Mouse (Mus musculus) lung, postnatal 10 days (tissue): ENCODE measurements around the gene Lpar3.
A peak's percentile ranks its signal among the peaks of the same experiment; 100 is the strongest.

Experiments
- DNase-seq: peaks from one replicate; pipeline ENCODE4 v3.0.0; 2021

The Lpar3 gene

GRCm38 (mm10) chr3:146262536-146262935 lies 41.8 kb downstream of the Lpar3 start:
- no peak for DNase-seq

- no peak for DNase-seq
These were observed 43.4 kb downstream of the Lpar3 start for GRCm38 (mm10) chr3:146264146-146264545.

DNA sequence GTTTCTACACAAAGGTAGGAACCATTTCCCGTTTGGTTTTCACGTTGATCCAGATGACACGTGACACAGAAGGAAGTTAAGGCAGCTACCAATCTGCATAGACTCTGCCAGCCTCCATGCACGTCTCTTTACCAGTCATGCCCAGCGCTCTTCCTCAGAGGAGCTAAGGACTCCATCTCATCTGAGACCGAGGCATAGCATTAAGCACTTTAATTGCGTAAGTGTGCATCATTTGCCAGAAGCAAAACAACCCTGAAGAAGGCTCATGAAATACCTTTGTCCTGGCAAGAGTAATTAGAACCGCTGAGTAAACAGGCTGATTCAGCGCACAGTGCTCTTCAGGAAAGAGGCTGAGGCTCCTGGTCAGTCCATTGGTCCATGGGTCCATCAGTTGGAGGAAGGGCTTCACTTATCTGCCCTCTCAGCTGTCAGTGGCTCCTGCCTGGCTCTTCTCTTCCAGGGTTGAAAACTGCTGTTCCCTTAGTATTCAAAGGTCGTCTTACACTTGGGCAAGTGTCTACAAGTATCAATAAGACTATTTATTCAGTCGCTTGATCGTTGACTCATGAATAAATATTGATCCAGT lies 44.9 kb downstream of the Lpar3 start:
- no peak for DNase-seq

- DNase-seq: no peak
These were observed 47.5 kb downstream of the Lpar3 start for GRCm38 (mm10) chr3:146268024-146268801.

GRCm38 (mm10) chr3:146274503-146274902 lies 53.7 kb downstream of the Lpar3 start:
- DNase-seq: no peak

DNA sequence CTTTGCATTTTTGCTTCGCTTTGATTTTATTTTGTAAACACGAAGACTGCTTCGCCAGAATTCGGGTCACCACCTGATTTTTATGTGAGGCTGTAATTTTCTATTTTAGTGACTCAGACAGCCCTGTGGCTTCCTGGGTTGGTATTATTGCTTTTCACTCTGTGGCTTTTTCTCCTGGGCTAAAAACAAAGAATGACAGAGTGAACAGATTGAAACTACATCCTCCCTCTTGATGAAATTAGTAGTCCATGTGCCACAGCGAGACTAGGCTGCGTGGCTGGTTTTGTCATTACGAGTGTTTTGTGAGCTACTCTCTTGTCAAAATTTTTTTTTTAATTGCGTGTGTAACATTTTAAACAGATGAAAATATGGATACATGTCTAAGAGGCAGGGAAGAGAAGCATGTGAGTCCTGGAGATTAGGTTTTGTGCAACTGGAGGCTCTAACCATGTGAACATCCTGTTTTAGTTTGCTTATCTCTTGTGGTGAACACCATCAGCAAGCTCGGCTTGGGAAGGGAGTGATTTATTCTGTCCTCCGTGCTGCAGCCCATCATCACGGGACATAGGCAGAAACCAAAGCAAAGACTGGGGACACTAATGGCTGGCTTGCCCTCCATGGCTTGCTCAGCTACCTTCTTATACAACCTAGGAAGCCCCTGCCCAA lies 54.7 kb downstream of the Lpar3 start:
- DNase-seq: no peak

DNA sequence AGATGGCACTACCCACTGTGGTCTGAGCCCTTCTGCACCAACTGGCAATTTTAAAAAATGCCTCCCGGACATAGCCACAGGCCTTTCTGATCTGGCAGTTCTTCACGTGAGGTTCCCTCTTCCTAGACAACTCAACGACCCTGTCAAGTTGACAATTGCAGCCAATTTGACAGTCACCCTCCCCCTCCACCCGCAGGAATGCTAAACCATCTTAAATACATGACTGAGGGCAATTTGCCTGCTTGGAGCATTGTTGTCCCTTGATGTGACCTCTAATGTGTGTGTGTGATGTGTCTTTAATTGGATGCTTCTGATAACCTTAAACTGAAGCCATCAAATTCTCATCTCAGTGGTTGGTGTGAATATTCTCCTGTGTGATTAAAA lies 55.3 kb downstream of the Lpar3 start:
- DNase-seq: no peak

DNA sequence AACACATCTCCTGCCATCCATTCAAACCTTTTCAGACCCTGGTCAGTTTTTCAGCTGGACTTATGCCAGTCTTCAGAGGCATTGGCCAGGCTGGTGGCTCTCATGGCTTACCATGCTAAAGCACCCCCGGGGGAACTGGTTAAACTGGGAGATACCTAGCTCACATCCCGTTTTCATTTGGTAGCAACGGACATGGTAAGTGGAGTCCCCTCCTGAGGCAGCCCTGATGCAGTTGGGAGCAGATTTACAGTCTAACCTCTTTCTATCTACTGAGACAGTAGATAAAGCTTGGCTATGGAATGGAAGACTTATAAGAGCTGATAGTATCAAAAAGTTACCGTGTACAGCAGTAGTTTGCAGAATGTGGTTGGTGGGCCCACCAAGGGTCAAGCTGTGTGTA lies 56.2 kb downstream of the Lpar3 start:
- no peak for DNase-seq

DNA sequence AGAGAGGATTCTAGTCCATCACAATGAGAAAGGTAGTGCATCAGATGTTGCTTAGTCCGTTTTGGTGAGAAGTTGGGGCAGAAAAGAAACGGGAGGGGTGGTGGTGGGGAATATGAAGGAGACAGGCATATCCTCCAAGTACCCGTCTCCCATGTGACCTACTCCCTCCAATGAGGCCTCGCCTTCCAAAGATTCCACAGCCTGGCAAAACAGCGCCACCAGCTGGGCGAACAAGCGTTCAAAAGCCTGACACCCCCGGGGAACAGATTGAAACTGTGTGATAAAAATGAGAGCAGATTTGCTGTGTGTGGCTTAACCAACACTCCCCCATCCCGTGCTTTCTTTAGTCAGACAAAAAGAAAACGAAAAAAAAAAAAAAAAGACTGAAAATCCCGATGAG lies 56.7 kb downstream of the Lpar3 start:
- DNase-seq: peak; percentile 61

DNA sequence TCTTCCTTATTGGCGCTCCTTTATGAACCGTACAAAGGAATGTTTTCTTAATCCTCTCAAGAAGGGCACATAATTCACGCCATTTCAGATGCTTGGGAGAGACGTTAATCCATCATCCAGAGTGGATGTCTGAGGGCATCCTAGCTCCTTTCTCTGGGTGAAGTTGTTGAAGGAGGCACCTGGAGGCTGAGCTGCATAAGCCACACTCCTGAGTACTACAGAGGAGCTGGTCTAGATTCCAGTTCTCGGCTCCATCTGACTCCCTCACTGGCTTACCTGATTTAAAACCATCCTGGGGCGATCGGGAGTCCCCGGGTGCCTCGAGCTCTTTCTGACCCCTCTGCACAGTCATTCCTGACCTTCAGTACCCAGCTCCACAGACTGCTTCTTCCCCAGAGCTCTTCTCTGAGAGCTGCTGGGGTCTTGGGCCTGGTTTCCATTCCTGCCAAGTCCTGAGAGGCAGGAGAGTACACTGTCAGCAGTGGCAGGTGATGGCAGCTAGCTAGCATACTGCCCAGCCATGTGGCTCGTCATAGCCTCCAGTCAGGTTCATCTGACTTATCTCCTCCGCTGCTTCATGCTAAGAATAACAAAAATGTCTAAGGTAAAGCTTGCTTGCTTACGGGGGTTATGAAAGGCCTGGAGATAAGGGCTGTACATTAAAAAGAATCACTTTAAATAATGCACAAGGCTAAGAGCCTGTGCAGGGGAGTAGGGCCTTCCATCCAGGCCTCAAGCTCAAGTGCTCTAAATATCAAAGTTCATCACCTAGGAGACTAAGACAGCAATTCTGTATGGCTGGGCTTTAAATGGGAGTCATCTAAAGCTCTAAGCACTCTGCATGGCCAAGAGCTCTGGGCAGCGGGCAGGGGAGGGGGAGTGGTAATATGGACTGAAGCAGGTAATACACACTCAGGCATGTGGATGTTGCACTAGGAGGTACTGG lies 57.7 kb downstream of the Lpar3 start:
- DNase-seq: no peak

DNA sequence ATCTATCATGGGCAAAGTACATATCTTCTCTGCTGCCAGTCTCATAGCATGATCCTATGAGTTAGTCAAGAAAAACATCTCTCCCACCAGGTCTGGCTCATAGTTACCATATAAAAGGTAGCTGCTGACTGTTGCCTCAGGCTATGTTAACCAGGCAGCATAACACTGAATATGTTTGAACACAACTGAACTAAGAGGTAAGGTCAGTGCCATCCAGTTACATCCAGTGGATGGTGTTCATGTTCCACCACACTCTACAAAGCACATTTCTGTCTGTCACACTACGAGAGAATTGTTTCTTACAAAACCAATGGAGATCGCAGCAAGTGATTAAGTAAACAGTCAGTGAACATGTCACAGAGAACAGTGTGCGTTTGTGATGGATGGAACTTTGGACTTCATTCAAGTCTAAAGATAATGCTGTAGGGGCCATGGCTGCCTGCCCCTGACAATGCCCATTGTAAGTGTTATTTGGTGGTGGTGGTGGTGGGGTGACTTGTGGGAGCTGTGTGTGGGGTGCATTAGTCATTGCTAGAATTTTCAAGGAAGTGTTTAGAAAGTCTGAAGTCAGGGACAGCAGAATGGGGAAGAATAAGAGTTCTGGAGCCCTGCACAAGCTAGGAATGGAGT lies 63.1 kb downstream of the Lpar3 start:
- no peak for DNase-seq

DNA sequence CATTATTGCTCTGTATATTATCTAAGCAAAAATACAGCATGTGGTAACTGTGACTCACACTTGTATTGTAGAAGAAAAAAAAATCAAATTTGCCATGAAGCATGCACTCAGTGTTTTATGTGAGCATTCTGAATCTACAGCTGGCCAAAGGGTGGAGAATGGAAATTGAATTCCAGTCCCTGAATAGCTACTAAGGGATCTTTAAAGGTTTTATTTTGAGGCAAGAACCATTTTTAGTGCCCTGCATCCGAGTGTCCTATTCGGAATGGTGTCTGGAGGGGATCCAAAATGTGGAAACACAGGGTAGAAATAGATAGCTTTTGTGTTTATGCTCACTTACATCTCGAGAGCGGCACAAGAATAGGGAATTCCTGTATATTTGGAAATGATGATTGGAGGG lies 65.4 kb downstream of the Lpar3 start:
- DNase-seq: no peak

DNA sequence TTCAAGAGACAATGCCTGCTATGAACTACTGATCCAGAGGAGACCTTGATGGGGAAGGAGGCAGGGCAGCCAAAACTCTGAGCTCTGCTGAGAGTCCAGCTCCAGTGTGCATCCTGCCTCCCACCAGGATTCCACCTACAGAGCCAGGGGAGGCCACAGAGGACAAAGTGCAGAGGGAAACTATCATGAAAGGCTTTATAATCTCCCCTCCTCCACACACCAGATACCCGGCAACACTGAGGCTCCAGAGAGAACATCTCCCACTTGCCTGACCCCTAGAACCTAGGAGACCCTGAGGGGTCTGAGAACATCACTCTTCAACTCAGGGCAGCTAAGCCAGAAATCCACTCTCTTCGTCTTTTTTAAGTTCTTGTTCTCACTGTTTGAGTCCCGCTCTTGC lies 71.2 kb downstream of the Lpar3 start:
- DNase-seq: no peak

- no peak for DNase-seq
These were observed 71.8 kb downstream of the Lpar3 start for GRCm38 (mm10) chr3:146292515-146292914.

DNA sequence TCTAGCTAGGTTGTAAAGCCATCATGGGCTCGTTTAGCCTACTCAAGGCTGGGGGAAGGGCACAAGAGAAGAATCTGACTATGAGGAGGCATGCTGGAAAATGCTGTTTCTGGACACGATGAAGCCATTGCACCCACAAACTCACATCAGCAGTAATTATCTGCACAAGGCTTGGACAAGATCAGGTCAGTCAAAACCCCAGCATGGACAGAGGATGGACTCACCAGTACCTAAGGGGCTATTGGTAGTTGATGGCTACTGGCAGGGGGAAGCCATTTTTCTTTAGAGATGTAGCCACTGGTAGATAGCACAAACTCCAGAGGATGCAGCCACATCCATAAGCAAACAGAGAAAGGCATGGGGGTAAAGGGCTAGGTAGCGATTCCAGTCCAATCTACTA lies 81.7 kb downstream of the Lpar3 start:
- no peak for DNase-seq

DNA sequence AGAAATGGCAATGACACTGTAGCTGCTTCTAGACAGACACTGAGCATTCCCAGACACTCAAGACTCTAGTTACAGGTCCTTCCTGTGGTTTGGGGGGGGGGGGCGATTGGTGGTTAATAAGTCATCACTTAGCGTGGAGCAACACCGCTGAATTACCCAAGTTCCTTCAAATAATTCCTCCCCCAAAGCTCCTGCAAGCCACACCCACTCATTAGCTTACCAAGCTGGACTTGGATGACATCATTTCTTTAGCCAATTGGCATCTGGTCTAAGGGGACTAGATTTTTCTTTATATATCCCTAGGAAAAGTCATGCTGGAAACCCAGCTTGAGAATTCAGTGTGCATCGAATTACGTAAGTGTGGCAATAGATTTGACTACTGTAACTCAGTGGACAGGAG lies 82.4 kb downstream of the Lpar3 start:
- DNase-seq: no peak

DNA sequence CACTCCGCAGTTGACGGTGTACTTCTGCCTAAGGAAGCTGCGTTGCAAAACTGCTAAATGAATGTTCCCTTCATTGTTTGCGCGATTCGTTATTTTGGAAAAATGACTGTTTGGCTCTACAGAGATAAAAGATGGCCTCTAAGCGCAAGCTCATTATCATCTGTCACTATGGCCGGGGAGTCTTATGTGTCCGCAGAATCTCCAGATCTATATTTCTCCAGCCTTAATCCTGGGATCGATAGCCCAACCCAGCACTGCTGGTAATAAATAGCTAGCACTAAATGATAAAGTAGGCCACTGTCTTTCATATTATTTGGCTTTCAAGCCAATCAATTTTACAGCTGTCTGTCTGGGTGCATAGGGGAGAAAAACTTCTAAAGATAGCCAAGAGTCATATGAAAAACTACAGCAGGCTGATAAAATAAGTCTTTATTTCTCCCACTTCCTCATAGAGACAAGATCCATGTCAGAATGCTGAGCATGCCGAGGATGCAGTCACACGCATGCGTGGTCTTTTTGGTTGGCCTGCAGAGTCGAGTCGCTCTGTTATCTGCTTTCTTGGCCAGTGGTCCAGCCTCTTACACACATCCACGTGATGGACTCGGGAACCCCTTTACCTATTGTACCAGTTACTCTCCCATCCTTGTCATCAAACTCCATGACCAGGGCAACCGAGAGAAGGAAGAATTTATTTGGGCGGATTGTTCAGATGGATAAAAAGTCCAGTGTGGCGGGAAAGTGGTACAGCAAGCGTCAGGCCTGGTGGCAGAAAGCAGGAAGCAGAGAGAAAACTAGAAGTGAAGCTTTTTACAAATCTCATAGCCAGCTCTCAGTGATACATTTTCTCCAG lies 84.0 kb downstream of the Lpar3 start:
- no peak for DNase-seq

DNA sequence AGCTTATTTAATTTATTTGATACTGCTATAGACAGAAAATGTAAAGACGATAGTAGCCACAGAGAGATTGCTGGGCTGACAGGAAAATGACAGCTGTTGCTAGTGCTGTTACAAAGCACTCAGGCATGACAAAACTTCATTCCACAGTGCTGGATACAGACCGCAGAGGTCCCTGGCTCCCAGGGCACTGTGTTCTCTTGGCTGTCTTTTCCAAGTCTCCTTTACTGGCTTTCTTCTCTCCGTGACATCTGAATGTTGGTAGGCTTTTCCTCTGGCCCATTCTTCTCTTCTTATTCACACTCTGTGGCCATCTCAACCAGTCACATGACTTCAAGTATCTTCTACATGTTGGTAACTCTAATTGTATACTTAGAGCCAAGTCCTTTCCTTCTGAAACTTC lies 86.6 kb downstream of the Lpar3 start:
- no peak for DNase-seq

DNA sequence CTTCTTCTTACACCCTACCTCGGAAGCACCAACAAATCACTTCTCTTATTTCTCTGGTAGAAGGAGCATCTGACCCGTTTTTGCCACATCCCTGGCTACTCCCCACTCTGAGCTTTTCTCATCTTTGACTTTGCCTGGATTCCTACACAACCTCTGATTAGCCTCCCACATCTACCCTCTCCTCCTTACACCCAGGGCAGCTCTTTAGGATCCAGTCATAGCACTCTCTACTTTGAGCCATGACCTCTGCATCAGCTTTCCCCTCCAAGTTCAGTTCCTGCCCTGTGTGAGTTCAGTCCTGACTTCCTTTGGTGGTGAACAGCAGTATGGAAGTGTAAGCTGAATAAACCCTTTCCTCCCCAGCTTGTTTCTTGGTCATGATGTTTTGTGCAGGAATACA lies 87.1 kb downstream of the Lpar3 start:
- no peak for DNase-seq

DNA sequence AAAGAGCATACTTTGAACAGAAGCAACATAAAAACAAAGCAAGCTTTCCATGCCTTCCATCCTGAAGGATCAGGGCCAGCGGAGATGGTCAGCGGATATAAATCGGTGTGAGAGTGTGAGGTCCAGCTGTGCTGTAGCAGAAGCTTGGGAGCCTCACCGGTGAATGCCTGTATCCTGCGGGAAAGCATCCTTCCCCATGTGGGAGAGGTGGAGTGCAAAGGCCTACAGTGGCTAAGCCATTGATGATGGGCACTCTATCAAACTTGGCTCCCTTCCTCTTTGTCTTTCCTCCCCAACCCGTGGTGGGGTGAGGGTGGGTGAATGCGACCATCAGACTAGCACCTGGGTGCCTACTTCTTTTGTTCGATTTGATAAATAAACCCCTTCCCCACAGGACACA lies 88.8 kb downstream of the Lpar3 start:
- no peak for DNase-seq

- no peak for DNase-seq
These were observed 90.4 kb downstream of the Lpar3 start for GRCm38 (mm10) chr3:146311121-146311538.

DNA sequence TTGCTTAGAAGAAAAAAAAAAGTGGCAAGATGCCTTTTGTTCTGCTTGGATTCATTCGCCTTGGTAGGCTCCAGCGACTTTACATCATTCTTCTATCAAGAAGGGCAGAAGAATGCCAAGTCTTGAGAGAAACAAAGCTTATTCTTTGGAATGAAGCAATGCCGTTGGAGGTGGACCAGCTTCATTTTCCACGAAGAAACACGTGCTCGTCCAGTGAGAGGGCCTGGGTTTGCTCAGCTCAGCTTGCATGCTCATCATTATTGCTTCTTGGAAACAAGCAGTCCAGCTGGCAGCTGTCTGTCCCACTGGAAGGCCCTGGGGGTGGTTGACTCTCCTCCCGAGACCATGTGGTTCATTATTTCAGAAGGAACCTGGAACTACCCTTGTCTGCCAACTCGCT lies 94.7 kb downstream of the Lpar3 start:
- peak; percentile 56 for DNase-seq
